Comparison of ENCODE assay signal across 14 mouse cellular contexts in the genomic region with DNA sequence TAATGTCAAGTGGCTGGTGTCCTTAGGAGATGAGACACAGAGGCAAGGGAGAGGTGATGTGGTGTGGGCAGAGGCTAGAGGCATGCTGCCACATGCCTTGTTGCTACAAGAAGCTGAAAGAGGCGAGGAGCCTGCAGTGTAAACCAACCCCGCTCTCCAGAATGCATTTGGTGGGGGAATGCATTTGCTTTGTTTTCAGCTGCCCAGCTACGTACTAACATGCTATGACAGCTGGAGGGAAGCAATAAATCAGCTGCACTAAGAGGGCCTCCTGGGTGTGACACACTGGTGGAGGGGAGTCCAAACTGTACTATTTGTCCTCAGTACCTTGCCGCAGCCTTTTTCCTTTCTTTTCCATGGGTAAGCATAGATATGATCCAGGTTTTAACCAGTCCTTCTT.
DNase-seq lines count a peak whose midpoint lies in the region; ATAC-seq lines count a peak whose summit lies in the region.
"Had no signal": no experiment of that assay in that cellular context is flagged by ENCODE, and none has a peak within 500 bp of the region (broad histone marks: within the 10 kb centered on the region; RNA-seq: fewer than 3 reads in every experiment).

No protein-coding gene starts in this region.

- no peaks in the 10 kb centered on the region for H3K27me3 ChIP-seq in limb, embryonic 11.5 days (ENCODE audit: control insufficient read depth, insufficient read depth, low read length)
- no peaks in the 10 kb centered on the region for H3K27me3 ChIP-seq in limb, embryonic 10.5 days (ENCODE audit: low read depth, poor library complexity, severe bottlenecking)
- H3K27me3 ChIP-seq in stomach, embryonic 16.5 days (ENCODE audit: control insufficient read depth, insufficient read depth, low read length): no peaks in the 10 kb centered on the region
- H3K27me3 ChIP-seq: hindbrain, embryonic 13.5 days; midbrain, embryonic 12.5 days had no signal

- no peak overlapping the region for H3K27ac ChIP-seq in limb, embryonic 11.5 days (replicated peaks; ENCODE audit: low read depth, low read length)
- no peak overlapping the region for H3K27ac ChIP-seq in limb, embryonic 10.5 days
- peak overlapping the region; percentile 74; the same call in 1 of the 2 replicates for H3K27ac ChIP-seq in stomach, embryonic 16.5 days (ENCODE audit: low read length)
- H3K27ac ChIP-seq: hindbrain, embryonic 13.5 days; midbrain, embryonic 12.5 days had no signal

- no peak overlapping the region for H3K9ac ChIP-seq in limb, embryonic 11.5 days (ENCODE audit: low read length)
- H3K9ac ChIP-seq in stomach, embryonic 16.5 days (ENCODE audit: low read length): no peak overlapping the region
- H3K9ac ChIP-seq: hindbrain, embryonic 13.5 days; midbrain, embryonic 12.5 days had no signal

- 58% methylated on average over 4 of the region's 4 CpGs for WGBS in limb, embryonic 11.5 days
- 59% methylated on average over 4 of the region's 4 CpGs for WGBS in limb, embryonic 10.5 days
- 40% methylated on average over 4 of the region's 4 CpGs for WGBS in stomach, embryonic 16.5 days

- no peaks in the 10 kb centered on the region for H3K36me3 ChIP-seq in limb, embryonic 11.5 days (ENCODE audit: control insufficient read depth, insufficient read depth, low read length)
- no peaks in the 10 kb centered on the region for H3K36me3 ChIP-seq in limb, embryonic 10.5 days
- no peaks in the 10 kb centered on the region for H3K36me3 ChIP-seq in stomach, embryonic 16.5 days (ENCODE audit: control insufficient read depth, insufficient read depth, low read length)
- H3K36me3 ChIP-seq: hindbrain, embryonic 13.5 days; midbrain, embryonic 12.5 days had no signal

- H3K4me1 ChIP-seq in limb, embryonic 11.5 days (ENCODE audit: control insufficient read depth, insufficient read depth, low read length): no peaks in the 10 kb centered on the region
- peaks cover 3% of the 10 kb centered on the region; the same call in 1 of the 2 replicates for H3K4me1 ChIP-seq in limb, embryonic 10.5 days
- peaks cover 5% of the 10 kb centered on the region; the same call in 1 of the 2 replicates for H3K4me1 ChIP-seq in stomach, embryonic 16.5 days (ENCODE audit: control insufficient read depth, insufficient read depth, low read length)
- H3K4me1 ChIP-seq: midbrain, embryonic 12.5 days had no signal

- no peak overlapping the region for H3K4me2 ChIP-seq in limb, embryonic 11.5 days (ENCODE audit: low read depth, severe bottlenecking)
- no peak overlapping the region for H3K4me2 ChIP-seq in stomach, embryonic 16.5 days (ENCODE audit: low read depth, low read length)
- H3K4me2 ChIP-seq: hindbrain, embryonic 13.5 days; midbrain, embryonic 12.5 days had no signal

- no peaks in the 10 kb centered on the region for H3K9me3 ChIP-seq in limb, embryonic 11.5 days (ENCODE audit: control insufficient read depth, low read length)
- no peaks in the 10 kb centered on the region for H3K9me3 ChIP-seq in limb, embryonic 10.5 days (replicated peaks)
- no peaks in the 10 kb centered on the region for H3K9me3 ChIP-seq in stomach, embryonic 16.5 days (replicated peaks; ENCODE audit: control insufficient read depth, low read length)
- H3K9me3 ChIP-seq: hindbrain, embryonic 13.5 days; midbrain, embryonic 12.5 days had no signal

- intact Hi-C loops in heart, postnatal 10 days (cut with DNase I): no loop called here

- no peak overlapping the region for H3K4me3 ChIP-seq in limb, embryonic 11.5 days (ENCODE audit: low read depth, low read length)
- no peak overlapping the region for H3K4me3 ChIP-seq in limb, embryonic 10.5 days
- H3K4me3 ChIP-seq in stomach, embryonic 16.5 days (replicated peaks; ENCODE audit: low read length): no peak overlapping the region
- H3K4me3 ChIP-seq: hindbrain, embryonic 13.5 days; midbrain, embryonic 12.5 days had no signal

- DNase-seq in limb, embryonic 11.5 days (ENCODE audit: low spot score): peak; percentile 29
- no peak for DNase-seq in limb, embryonic 10.5 days (ENCODE audit: low spot score)
- peak; percentile 53 for DNase-seq in forelimb bud, embryonic 11.5 days (ENCODE audit: low read depth, low spot score)
- DNase-seq in lung, postnatal 10 days: peak; percentile 55
- no peak for DNase-seq in heart, postnatal 10 days
- DNase-seq in layer of hippocampus, postnatal 25 days (ENCODE audit: extremely low spot score in 1 of 2, low spot score in 1 of 2): no peak
- DNase-seq in heart, postnatal 4 days: no peak
- DNase-seq: cerebellum, adult 11 months; kidney, adult 18-20 months; liver; thymus, adult 18-20 months had no signal

- ATAC-seq in limb, embryonic 11.5 days (ENCODE audit: insufficient number of reproducible peaks, low FRiP score, low TSS enrichment, low read depth): peak; percentile 67; the same call in 1 of the 2 replicates
- peak; percentile 73; the same call in 1 of the 2 replicates for ATAC-seq in stomach, embryonic 16.5 days (ENCODE audit: insufficient read depth, low FRiP score)

Comparison
In these comparisons a context has a peak if more than half of its experiments do, and no peak if none do; other contexts are left out.
1. DNase-seq: peak in limb, embryonic 11.5 days (single experiment), forelimb bud, embryonic 11.5 days (single experiment) and lung, postnatal 10 days (single experiment); none in limb, embryonic 10.5 days (single experiment), heart, postnatal 10 days (0 of 2), layer of hippocampus, postnatal 25 days (0 of 2) and heart, postnatal 4 days (single experiment).